Mouse (Mus musculus) limb, embryonic 15.5 days (tissue): ENCODE results near the gene Prl6a1. TPM values are rescaled to one million over a fixed set of nuclear protein-coding genes. Genes with fewer than 3 reads are reported as not detected.

Experiments used
- ATAC-seq: fragments of 200-750 bp; cut with Nextera tagmentation; 2 replicates; pipeline ENCODE4 v1.8.0; 2017; ENCODE audit warnings: low read depth, moderate TSS enrichment; ENCODE audit not compliant: insufficient number of reproducible peaks, low FRiP score, low TSS enrichment
- H3K27ac ChIP-seq: fragments of 300-500 bp; sonication (generic); 2 replicates; pipeline ENCODE4 v1.5.1; 2015; ENCODE audit warnings: moderate library complexity, mild to moderate bottlenecking, inconsistent platforms
- H3K27me3 ChIP-seq: fragments of 300-500 bp; sonication (generic); 2 replicates; pipeline ENCODE4 v1.6.1; 2015; ENCODE audit warnings: inconsistent platforms
- H3K36me3 ChIP-seq: fragments of 300-500 bp; sonication (generic); 2 replicates; pipeline ENCODE4 v1.6.1; 2015; ENCODE audit warnings: inconsistent platforms
- H3K4me1 ChIP-seq: fragments of 300-500 bp; sonication (generic); 2 replicates; pipeline ENCODE4 v1.6.1; 2015; ENCODE audit warnings: inconsistent platforms
- H3K4me2 ChIP-seq: fragments of 300-500 bp; sonication (generic); 2 replicates; pipeline ENCODE4 v1.6.1; 2015; ENCODE audit warnings: mild to moderate bottlenecking, inconsistent platforms
- H3K4me3 ChIP-seq: fragments of 300-500 bp; sonication (generic); 2 replicates; pipeline ENCODE4 v1.5.1; 2015; ENCODE audit warnings: mild to moderate bottlenecking, inconsistent platforms
- H3K9ac ChIP-seq: fragments of 300-500 bp; sonication (generic); 2 replicates; pipeline ENCODE4 v1.6.1; 2015; ENCODE audit warnings: inconsistent platforms
- H3K9me3 ChIP-seq: fragments of 300-500 bp; sonication (generic); 2 replicates; pipeline ENCODE4 v1.6.1; 2016; ENCODE audit warnings: inconsistent platforms
- WGBS: fragments of 180-500 bp; shearing (Covaris S2); methylation state at CpG from one replicate; pipeline ENCODE4 v1.1.7; 2015; 5-methylcytosine and 5-hydroxymethylcytosine counted together
- polyA plus RNA-seq: library from polyadenylated mRNA; unstranded; fragments of >200 nt; fragmentation: Nextera tagmentation; extraction: Ambion mirVana; gene quantifications from 2 replicates; pipeline ENCODE4 v1.2.1, GENCODE M21; 2015

The Prl6a1 gene
- polyA plus RNA-seq, result not detected in 2 replicates

DNA sequence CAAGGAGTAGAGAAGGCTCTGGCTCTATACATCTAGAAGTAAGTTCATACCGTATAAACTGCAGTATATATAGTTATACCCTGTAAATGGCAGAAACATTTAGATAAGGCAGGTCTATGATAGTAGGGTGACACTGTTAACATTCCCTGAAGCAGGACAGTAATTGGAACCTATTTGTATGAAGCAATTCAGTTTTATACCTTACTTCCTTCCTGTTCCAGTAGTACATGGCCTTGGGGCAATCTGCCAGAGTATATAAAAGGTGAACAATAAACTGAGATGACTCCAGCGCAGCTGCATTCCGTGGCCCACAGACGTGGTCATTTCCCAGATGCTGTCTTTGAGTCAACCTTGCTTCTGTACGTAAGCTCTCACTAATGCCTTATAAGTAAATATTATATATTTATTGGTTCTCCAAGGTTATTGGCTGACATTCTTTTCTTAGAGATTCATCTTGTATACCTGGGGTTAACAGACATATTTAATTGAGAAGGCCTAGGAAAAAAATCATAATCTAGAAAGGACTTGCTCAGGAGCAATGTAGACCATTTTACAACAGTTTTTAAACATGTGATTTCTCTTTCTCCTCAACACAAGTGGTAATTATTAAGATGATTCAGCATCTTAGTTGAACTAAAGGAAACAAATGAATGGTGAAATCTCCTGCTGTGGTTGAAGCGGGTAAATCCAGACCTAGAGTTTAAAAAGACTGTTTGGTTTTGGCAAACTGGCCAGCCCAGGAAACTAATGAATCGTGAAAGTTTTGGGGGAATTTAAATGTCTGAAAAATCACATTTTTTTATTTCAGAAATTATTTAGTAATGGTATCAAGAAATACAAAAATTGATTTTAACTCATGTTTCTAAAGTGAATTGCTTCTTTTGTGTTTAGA, at the start of gene Prl6a1:
Prl6a1 (plus strand) TSS at position 294 of the 892 bp plus-strand sequence.
- H3K4me3 ChIP-seq, result no peak within 1 kb of the TSS
- 46% methylated on average over 7 of the region's 7 CpGs for WGBS
- no peaks in the 10 kb centered on the region for H3K36me3 ChIP-seq
- no peaks in the 10 kb centered on the region for H3K27me3 ChIP-seq
- no peak within 1 kb of the TSS for H3K4me2 ChIP-seq
- H3K9ac ChIP-seq, result no peak within 1 kb of the TSS
- no peaks in the 10 kb centered on the region for H3K9me3 ChIP-seq
- no peak for ATAC-seq
- H3K4me1 ChIP-seq, result no peaks in the 10 kb centered on the region
- no peak within 1 kb of the TSS for H3K27ac ChIP-seq

DNA sequence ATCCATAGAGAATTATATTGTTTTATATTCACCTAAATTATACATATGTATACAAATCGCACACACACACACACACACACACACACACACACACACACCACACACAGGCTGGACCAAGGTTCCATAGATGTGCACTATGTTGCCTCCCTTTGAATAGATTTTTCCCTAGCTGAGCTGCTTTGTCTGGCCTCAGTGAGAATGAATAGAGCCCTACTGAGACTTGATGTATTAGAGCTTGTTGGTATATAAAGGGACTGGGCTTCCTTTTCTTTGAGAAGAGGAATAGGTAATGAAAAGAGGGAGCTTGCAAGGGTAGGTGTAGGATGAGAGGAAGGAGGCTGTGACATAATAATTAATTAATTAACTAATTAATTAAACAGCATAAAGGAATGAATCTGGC, 22.6 kb downstream of the Prl6a1 start:
- no peaks in the 10 kb centered on the region for H3K9me3 ChIP-seq
- H3K36me3 ChIP-seq, result no peaks in the 10 kb centered on the region
- no peaks in the 10 kb centered on the region for H3K27me3 ChIP-seq
- H3K4me2 ChIP-seq, result no peak overlapping the region
- WGBS, result 94% methylated on average over 1 of the region's 1 CpGs
- ATAC-seq, result no peak
- H3K4me1 ChIP-seq, result no peaks in the 10 kb centered on the region
- no peak overlapping the region for H3K4me3 ChIP-seq
- H3K9ac ChIP-seq, result no peak overlapping the region
- H3K27ac ChIP-seq, result no peak overlapping the region

DNA sequence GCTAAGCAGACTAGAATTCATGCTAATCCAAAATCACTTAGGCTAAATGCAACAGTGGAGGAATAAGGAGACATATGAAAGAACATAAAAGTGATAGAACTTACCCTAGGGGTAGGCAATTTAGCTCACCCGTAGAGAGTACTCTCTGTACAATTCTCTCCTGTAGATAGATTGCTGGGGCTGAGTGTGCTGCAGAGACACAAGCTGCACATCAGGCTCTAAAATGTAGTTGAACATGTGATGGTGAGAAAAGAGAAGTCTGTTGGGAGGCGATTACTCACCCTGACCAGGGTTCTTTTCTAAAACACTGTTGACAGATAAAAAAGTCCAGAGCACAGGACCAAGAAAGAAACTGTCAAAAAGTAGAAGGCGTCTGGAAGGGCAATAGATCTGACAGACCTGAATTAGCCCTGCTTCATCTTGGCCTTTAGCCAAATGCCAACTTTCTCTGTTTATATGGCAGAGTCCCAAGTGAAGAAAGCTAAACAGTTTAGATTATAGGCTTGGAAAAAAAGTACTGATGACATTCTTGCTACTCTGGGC, 30.4 kb downstream of the Prl6a1 start:
- no peak overlapping the region for H3K4me3 ChIP-seq
- H3K9ac ChIP-seq, result no peak overlapping the region
- no peak for ATAC-seq
- H3K4me1 ChIP-seq, result no peaks in the 10 kb centered on the region
- H3K9me3 ChIP-seq, result no peaks in the 10 kb centered on the region
- H3K4me2 ChIP-seq, result no peak overlapping the region
- 48% methylated on average over 3 of the region's 3 CpGs for WGBS
- H3K27me3 ChIP-seq, result no peaks in the 10 kb centered on the region
- H3K36me3 ChIP-seq, result no peaks in the 10 kb centered on the region
- H3K27ac ChIP-seq, result no peak overlapping the region

DNA sequence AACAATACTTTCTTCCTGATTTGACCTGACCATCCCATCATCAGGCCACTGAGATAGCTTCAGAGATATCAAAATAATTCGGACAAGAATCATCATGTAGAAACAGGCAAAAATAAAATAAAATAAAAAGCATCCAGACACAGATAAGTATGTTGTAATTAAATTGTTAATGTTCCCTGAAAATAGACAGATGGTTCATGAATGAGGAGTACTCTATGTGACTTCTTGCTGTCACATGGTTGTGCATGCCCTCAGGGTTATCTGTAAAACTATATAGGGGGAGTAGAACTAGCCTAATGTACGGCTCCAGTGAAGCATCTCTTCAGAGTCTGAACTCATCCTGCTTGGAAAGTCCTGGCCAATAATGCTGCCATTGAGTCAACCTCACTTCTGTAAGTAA, 32.9 kb downstream of the Prl6a1 start, which contains the start of gene Prl8a2:
Prl8a2 (plus strand) TSS at position 301 of the 400 bp plus-strand sequence.
- 69% methylated on average over 2 of the region's 2 CpGs for WGBS
- Histone ChIP-seq H3K27me3 (no peaks in the 10 kb centered on the region), H3K27ac (no peak within 1 kb of the TSS), H3K4me2 (no peak within 1 kb of the TSS), H3K4me3 (no peak within 1 kb of the TSS), H3K9me3 (no peaks in the 10 kb centered on the region), H3K36me3 (no peaks in the 10 kb centered on the region), H3K9ac (no peak within 1 kb of the TSS), H3K4me1 (no peaks in the 10 kb centered on the region)
- no peak for ATAC-seq

Other genes starting within 250 kb of the Prl6a1 start
- not detected in 2 replicates for gene Prl3d1, start 218.4 kb upstream of the Prl6a1 start, polyA plus RNA-seq
- gene Prl3d2, start 190.9 kb upstream of the Prl6a1 start, polyA plus RNA-seq, result not detected in 2 replicates
- gene Prl3d3, start 155.8 kb upstream of the Prl6a1 start, polyA plus RNA-seq, result not detected in 2 replicates
- gene Prl3c1, start 116.0 kb upstream of the Prl6a1 start, polyA plus RNA-seq, result not detected in 2 replicates
- not detected in 2 replicates for gene Prl3b1, start 70.8 kb upstream of the Prl6a1 start, polyA plus RNA-seq
- gene Prl3a1, start 53.2 kb upstream of the Prl6a1 start, polyA plus RNA-seq, result not detected in 2 replicates
- not detected in 2 replicates for gene Prl8a2, start 33.0 kb downstream of the Prl6a1 start, polyA plus RNA-seq
- not detected in 2 replicates for gene Prl2b1, start 78.2 kb downstream of the Prl6a1 start, polyA plus RNA-seq
- gene Prl8a6, start 126.1 kb downstream of the Prl6a1 start, polyA plus RNA-seq, result not detected in 2 replicates
- gene Prl8a8, start 200.6 kb downstream of the Prl6a1 start, polyA plus RNA-seq, result not detected in 2 replicates